Mouse (Mus musculus) T-cell, adult 2 months (primary cell): ENCODE results near the gene Mplkip.

Source experiments
- DNase-seq: peaks from one replicate; pipeline ENCODE4 v3.0.0; 2022; ENCODE audit warnings: low spot score

The Mplkip gene

GRCm38 (mm10) chr13:17694911-17695699 lies at the start of gene Mplkip, which contains the start of gene Sugct:
TSS of gene Mplkip (plus strand) at chr13:17695192.
TSS of gene Sugct (minus strand) at chr13:17695553.
- DNase-seq, result peak; percentile 100

GRCm38 (mm10) chr13:17667380-17667779 lies 27.6 kb upstream of the Mplkip start:
- no peak for DNase-seq

- DNase-seq, result no peak
Measured at GRCm38 (mm10) chr13:17671122-17671521, 23.9 kb upstream of the Mplkip start.

- no peak for DNase-seq
Measured at GRCm38 (mm10) chr13:17689461-17689860, 5.5 kb upstream of the Mplkip start.

- no peak for DNase-seq
Measured at GRCm38 (mm10) chr13:17690686-17691085, 4.3 kb upstream of the Mplkip start.

- no peak for DNase-seq
Measured at GRCm38 (mm10) chr13:17691436-17691835, 3.6 kb upstream of the Mplkip start.

GRCm38 (mm10) chr13:17693816-17694215 lies 1.2 kb upstream of the Mplkip start:
- DNase-seq, result peak; percentile 8

GRCm38 (mm10) chr13:17694414-17694813 lies 578 bp upstream of the Mplkip start:
- DNase-seq, result no peak

GRCm38 (mm10) chr13:17695898-17696580 lies 1.0 kb downstream of the Mplkip start:
- no peak for DNase-seq

- no peak for DNase-seq
Measured at GRCm38 (mm10) chr13:17700090-17700715, 5.2 kb downstream of the Mplkip start.

- DNase-seq, result no peak
Measured at GRCm38 (mm10) chr13:17701322-17701721, 6.3 kb downstream of the Mplkip start.

- DNase-seq, result no peak
Measured at GRCm38 (mm10) chr13:17702311-17702710, 7.3 kb downstream of the Mplkip start.

- DNase-seq, result no peak
Measured at GRCm38 (mm10) chr13:17705188-17705826, 10.3 kb downstream of the Mplkip start.

GRCm38 (mm10) chr13:17708784-17709311 lies 13.9 kb downstream of the Mplkip start:
- DNase-seq, result no peak

GRCm38 (mm10) chr13:17717357-17717756 lies 22.4 kb downstream of the Mplkip start:
- no peak for DNase-seq

- no peak for DNase-seq
Measured at GRCm38 (mm10) chr13:17727922-17728321, 32.9 kb downstream of the Mplkip start.

GRCm38 (mm10) chr13:17728798-17729197 lies 33.8 kb downstream of the Mplkip start:
- DNase-seq, result no peak
